Mouse (Mus musculus) adrenal gland, postnatal 4 days (tissue): ENCODE results near the gene Rap2b. TPM values are rescaled to one million over a fixed set of nuclear protein-coding genes. Genes with fewer than 3 reads are reported as not detected.
A peak's percentile ranks its signal among the peaks of the same experiment; 100 is the strongest.

Source experiments
- DNase-seq, 2 experiments: peaks; one replicate each; pipeline ENCODE4 v3.0.0; 2021 to 2022; ENCODE audit warnings: low spot score in 2 of 2, mixed read lengths in 2 of 2
- long read RNA-seq, 2 experiments: library from polyadenylated mRNA; stranded (forward); transcript quantifications; one replicate each; pipeline ENCODE4 v2.0.0; 2021
- total RNA-seq, 2 experiments: library from RNA; stranded (reverse); gene quantifications; 2 replicates each; pipeline ENCODE4 v1.2.3; 2021

Gene Rap2b
- total RNA-seq = 1 to 10 TPM; 8.3 to 8.6 TPM
- long read RNA-seq, experiment 1, full-length matches to known transcripts = 5 of 5 reads
- long read RNA-seq, experiment 1, partial matches to known transcripts = 0 of 5 reads
- long read RNA-seq, experiment 1, other reads (novel, unspliced or antisense) = 0 of 5 reads
- long read RNA-seq, experiment 2, full-length matches to known transcripts = 18 of 18 reads
- long read RNA-seq, experiment 2, partial matches to known transcripts = 0 of 18 reads
- long read RNA-seq, experiment 2, other reads (novel, unspliced or antisense) = 0 of 18 reads

- no peak for DNase-seq
Observed at GRCm38 (mm10) chr3:61361338-61361737, at the start of gene Rap2b. Rap2b (plus strand) TSS chr3:61361638.

- DNase-seq = no peak
Observed at GRCm38 (mm10) chr3:61315002-61315401, 46.4 kb upstream of the Rap2b start.

GRCm38 (mm10) chr3:61320031-61320430, 41.4 kb upstream of the Rap2b start:
- DNase-seq = no peak

- DNase-seq = no peak
Observed at GRCm38 (mm10) chr3:61321632-61322031, 39.8 kb upstream of the Rap2b start.

GRCm38 (mm10) chr3:61336205-61336604, 25.2 kb upstream of the Rap2b start:
- no peak for DNase-seq

GRCm38 (mm10) chr3:61337230-61337629, 24.2 kb upstream of the Rap2b start:
- DNase-seq = no peak

- DNase-seq = no peak
Observed at GRCm38 (mm10) chr3:61340321-61340720, 21.1 kb upstream of the Rap2b start.

- no peak for DNase-seq
Observed at GRCm38 (mm10) chr3:61344031-61344430, 17.4 kb upstream of the Rap2b start.

GRCm38 (mm10) chr3:61345636-61346035, 15.8 kb upstream of the Rap2b start:
- no peak for DNase-seq

- no peak for DNase-seq
Observed at GRCm38 (mm10) chr3:61348036-61348614, 13.3 kb upstream of the Rap2b start.

- DNase-seq = no peak
Observed at GRCm38 (mm10) chr3:61349433-61349832, 12.0 kb upstream of the Rap2b start.

GRCm38 (mm10) chr3:61355464-61355863, 6.0 kb upstream of the Rap2b start:
- DNase-seq = no peak

- no peak for DNase-seq
Observed at GRCm38 (mm10) chr3:61358107-61358506, 3.3 kb upstream of the Rap2b start.

- no peak for DNase-seq
Observed at GRCm38 (mm10) chr3:61358756-61359293, 2.6 kb upstream of the Rap2b start.

- no peak for DNase-seq
Observed at GRCm38 (mm10) chr3:61362821-61363160, 1.4 kb downstream of the Rap2b start.

- DNase-seq = peak; percentile 63 to 79
Observed at GRCm38 (mm10) chr3:61363161-61363988, 1.9 kb downstream of the Rap2b start.

- DNase-seq = peak; percentile 94
Observed at GRCm38 (mm10) chr3:61363989-61364660, 2.7 kb downstream of the Rap2b start.

- DNase-seq = no peak
Observed at GRCm38 (mm10) chr3:61364661-61364977, 3.2 kb downstream of the Rap2b start.

GRCm38 (mm10) chr3:61364978-61365778, 3.7 kb downstream of the Rap2b start:
- DNase-seq = peak; percentile 9 to 12

- no peak for DNase-seq
Observed at GRCm38 (mm10) chr3:61365779-61366373, 4.4 kb downstream of the Rap2b start, which contains the start of gene B430305J03Rik. B430305J03Rik (minus strand) TSS chr3:61365951.
